Mouse (Mus musculus) right cerebral cortex, postnatal 10 days (tissue): ENCODE results near the gene Supt5.
"Not testable (repeated sequence)": the region's sequence is repeated elsewhere in the genome, so short reads cannot be mapped to it uniquely, and the experiment has no call there.

Experiments used
- DNase-seq, 2 experiments: peaks; one replicate each; pipeline ENCODE4 v3.0.0; 2021; ENCODE audit warnings: low spot score in 2 of 2

Supt5 gene

DNA sequence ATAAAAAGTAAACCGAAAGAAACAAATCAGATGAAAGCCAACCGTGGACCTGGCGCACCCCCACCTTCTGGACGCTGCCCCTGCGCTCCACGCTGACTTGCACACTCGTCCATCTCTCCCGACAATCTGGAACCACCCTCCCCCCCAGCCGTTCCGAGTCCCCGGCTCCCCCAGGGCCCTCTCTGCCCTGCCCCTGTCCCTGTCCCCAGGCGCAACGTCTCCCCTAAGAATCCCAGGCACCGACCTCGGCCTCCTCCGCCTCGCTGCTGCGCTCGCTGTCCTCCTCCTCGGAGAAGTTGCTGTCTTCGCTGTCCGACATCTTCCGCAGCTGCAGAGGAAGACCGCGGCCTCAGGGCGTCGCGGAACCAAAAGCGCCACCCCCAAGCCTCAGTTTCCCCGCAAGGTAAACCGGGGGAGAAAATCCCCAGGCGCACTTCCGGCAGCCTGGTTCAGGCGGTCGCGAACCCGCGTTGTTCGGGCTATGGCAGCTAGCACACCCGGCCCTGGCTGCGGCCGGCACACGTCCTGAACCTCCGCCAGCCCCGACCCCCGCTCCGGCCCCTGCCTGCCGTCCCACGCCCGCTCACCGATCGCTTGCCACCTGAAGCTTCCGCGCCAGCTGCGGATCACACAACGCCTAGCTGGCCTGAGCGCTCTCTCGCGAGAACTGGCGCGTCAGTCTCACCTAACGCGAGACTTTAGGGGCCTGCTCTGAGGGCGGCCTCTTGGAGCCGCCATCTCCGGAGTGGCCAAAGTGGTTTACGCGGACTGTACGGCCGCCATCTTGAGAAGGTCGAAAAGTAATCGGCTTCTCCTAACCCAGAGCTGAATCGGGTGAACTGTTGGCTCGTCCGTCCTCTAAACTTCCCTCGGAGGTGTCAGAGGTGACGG is at the start of gene Supt5:
Supt5 (minus strand) TSS at position 639 of the 891 bp plus-strand sequence.
- peak; percentile 98 to 99 for DNase-seq

DNA sequence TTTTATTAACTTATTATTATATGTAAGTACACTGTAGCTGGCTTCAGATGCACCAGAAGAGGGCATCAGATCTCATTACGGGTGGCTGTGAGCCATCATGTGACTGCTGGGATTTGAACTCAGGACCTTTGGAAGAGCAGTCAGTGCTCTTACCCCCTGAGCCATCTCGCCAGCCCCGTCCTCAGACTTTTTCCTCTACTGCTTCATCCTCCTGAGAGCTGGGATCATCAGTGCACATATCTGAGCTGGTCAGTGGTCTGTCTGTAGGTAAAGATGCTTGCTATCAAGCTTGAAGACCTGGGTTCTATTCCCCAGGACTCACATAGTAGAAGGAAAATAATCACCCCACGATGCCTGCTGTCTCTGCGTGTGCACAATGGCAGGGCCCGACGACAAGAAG is 48.8 kb upstream of the Supt5 start:
- not testable (repeated sequence) for DNase-seq

DNA sequence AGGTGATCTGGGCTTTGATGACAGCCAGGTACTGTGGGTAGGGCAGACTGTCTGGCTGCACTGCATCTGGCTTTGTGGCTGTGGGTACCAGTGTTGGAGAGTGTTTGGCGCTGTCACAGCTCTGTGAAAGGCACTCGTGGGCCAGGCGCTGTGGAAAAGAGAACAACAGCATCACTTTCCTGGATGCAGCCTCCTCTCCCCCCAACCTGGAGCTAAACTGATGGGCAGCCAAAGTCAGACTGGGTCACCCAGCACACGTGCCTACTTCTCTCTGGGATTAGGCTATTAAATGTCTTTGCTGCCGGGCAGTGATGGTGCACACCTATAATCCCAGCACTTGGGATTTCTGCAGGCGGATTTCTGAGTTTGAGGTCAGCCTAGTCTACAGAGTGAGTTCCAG is 48.3 kb upstream of the Supt5 start:
- not testable (repeated sequence) for DNase-seq

DNA sequence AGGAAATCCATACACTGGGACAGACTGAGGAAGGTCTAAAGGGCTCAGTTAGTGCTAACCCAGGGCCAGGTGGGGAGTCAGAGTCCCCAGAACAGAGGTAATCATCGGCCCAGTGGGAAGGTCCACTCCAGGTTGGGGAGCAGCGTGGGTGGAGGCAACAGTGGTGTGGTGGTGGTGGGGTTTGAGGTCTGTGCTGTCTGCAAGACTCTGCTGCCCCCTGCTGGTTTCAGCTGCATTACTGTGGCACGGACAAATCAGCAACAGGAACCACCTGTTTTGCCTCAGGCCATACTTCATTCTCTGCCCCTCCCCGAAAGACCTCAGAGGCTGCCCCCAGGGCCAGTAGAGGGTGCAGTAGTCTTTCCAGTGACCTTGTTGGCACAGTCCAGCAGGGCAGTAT is 47.9 kb upstream of the Supt5 start:
- DNase-seq, result peak; percentile 83 to 88

DNA sequence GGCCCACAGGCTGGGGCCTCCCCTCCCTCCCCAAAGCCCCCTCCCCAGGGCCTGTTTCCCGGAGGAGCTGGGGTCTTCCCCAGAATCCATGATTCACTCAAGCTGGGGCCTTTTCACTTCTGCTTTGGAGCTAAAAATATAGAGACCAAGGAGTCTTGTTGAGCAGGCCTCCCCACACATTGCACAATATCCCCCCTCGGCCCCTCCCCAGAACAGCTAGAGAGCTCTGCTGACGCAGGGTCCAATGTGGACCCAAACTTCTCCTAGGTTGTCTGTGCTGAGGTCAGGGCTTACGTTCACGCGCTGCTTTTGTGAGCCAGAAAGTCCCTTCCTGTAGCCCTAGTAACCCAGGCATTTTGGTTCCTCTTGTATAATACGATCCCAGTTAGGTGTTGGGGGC is 47.5 kb upstream of the Supt5 start:
- DNase-seq, result peak; percentile 67 to 70

DNA sequence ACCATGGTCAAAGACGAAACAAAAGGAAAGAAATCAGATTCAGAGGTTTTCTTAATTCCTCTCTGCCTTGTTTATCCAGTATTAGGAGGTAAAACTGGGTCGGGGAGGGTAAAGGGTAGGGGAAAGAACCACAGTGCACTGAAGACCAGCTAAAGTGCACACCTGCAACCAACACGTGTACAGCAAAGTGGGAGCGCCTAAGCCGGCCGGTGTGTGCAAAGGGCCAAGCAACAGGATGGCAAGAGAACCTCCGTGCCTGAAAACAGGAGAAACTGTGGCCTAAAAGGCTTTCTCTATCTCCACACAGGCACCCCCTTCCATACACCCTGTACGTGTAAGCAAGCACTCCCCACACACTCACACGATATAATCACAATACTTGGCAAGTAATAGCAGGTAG is 46.6 kb upstream of the Supt5 start:
- DNase-seq, result no peak

DNA sequence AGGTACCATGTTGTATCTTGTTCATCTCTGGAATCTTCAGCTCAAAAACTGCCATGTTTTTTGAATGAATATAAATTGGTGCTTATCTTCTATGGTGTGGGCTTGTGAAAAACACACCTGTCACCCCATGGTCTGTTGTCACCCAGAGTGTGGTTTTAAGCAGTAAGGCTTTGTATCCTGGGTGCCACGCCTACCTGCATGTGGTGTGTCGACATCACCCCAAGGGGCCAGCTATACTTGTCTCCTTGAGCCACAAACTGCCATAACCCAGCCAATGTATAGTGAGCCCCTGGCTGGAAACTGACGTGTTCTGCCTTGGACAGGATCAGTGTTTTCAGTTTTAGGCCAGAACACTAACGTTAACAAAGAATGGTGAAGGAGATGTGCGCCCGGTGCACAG is 45.6 kb upstream of the Supt5 start:
- no peak for DNase-seq

DNA sequence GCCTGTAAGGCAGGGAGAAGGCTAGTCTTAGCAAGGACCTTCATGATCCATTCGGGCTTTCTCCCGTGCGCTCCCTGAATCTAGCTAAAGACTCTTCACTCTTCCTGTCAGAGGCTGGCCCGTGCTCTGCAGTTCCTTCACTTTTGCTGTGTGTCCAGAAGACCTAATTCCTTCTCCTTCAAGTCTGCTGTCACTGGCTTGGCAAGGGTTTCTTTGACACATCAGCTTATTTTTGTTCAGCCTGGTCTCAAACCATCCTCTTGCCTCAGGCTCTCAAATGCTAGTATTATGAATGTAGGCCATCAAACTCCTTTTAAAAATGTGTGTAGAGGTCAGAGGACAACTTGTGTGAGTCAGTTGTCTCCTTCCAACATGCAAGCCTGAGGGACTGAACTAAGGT is 45.1 kb upstream of the Supt5 start:
- DNase-seq, result no peak

DNA sequence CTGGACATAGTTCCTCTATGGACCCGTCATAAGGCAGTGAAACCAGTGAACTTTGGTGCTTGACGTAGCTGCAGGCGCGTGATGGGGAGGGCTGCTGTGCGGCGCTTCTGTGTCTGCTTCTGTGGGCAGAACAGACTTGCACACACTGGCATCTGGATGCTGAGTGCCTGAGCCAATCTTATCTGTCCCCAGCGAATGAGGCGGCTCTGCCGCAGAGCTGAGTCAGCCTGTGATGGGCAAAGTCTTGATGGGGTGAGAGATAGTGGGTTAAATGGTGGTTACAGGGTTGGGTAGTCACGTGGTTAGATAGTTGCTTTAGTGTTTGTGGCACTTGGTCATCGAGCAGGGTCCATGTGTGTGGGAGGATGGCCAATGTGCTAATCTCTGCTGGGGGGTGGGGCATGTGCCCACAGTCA is 44.4 kb upstream of the Supt5 start:
- DNase-seq, result peak; percentile 65 to 78

DNA sequence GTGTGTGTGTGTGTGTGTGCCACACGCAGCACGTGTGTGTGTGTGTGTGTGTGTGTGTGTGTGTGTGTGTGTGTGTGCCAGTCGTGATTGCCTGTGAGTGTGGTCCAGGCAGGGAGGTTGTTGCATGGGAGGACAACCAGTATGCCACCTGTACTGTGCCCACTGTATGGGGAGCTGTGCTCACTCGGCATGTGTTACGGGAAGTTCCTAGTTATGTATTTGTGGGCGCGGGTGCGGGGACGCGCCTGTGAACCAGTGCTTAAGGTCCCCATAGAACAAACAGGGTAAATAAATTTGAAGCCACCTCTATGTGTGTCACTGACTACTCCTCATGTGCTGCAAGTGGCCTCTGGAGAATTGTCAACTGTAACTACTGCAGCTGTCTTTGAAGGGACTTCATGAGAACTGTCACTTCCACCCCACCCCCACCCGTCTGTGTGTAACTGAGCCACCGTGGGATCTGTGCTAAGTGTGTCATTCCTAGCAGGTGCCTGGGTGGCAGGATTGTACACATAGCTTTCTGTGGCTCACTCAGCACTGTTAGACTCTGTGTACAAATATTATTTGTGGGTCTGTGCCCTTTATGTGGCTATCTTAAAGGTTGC is 43.9 kb upstream of the Supt5 start:
- no peak for DNase-seq

DNA sequence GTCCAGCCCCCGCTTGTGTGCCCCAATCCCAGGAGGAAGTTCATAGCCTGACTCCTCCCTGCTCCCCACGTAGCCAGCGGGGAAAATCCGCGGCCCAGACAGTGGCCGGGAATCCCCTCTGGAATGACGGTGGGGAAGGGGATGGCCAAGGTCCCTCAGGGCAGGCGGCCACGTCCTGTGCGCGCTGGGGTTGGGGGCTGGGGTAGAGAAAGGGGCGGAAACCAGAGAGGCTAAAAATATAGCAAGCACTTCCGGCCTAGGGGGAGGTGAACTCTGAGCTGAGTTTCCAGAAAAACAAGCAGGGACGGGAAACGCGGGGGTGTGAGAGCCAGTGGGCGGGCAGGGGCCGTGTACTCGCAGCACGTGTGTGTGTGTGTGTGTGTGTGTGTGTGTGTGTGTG is 43.4 kb upstream of the Supt5 start:
- peak; percentile 75 for DNase-seq

DNA sequence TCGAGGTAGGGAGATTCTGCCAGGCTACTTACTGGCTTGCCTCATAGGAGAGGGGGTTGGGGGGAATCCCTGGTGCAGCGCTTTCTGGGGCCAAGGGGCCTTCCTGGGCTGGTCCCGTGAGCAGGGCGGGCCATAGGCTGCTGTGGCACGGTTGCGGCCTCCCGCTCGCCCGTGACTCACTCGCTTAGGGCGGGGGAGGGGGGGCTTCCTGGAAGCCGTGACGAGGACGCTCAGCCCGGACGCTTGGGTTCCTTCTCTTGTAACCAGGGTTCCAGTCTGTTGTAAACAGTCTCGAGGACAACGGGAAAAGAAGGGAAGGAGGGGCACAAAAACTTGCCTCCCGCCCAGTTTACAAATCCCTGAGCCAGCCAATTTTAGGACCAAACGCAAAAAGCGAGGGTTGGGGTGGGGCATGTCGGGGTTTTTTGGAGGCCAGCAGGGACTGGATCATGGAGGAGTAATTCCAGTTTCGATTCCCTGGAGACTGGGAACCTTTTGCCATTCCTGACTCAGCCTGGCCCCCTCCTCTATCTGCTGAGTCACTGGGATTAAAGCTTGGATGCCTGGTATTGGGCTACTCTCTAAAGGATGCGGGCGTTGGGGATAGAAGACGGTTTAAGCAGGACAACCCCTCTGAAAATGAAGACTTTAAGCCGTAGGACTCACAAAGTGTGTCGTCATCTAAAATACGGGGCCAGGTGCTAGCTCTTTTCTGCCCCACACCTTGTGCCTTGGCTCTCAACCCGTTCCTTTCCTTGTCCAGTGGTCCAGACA is 42.7 kb upstream of the Supt5 start:
- DNase-seq, result no peak

DNA sequence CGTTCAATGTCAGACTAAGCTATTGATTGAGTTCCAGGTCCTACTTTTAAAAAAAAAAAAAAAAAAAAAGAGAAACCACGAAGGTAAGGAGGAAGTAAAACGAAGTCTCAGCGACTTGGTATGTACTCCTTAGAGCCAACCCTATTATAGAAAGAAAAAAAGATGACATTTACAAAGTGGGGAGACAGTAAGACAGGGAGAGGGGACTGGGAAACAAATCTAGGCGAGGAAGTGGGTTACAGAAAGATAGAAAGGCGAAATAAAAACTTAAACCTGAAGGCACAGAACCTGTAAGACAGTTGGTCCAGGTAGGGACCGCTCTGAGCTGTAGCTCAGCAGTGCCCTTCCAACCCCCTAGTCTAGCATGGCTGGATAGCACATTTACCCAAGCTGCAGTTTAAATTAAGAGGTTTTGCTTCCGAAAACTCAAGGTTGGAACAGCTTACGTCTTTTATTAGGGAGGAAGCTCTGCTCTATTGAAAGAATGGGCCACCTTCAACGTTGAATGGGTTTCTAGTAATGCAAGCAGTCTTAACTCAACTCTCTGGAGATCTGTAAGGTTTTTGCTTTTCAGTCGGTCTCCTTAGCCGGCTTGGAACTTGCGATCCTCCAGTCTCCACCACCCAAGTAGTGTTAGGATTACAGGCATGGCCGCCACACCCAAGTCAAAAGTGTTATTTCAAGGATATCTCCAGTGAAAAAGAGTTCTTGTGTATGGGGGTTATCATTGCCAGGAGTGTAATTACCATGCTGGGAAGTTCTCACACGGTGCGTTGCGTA is 41.9 kb upstream of the Supt5 start, which contains the start of gene Zfp36:
Zfp36 (minus strand) TSS at position 17 of the 780 bp plus-strand sequence.
- no peak for DNase-seq

DNA sequence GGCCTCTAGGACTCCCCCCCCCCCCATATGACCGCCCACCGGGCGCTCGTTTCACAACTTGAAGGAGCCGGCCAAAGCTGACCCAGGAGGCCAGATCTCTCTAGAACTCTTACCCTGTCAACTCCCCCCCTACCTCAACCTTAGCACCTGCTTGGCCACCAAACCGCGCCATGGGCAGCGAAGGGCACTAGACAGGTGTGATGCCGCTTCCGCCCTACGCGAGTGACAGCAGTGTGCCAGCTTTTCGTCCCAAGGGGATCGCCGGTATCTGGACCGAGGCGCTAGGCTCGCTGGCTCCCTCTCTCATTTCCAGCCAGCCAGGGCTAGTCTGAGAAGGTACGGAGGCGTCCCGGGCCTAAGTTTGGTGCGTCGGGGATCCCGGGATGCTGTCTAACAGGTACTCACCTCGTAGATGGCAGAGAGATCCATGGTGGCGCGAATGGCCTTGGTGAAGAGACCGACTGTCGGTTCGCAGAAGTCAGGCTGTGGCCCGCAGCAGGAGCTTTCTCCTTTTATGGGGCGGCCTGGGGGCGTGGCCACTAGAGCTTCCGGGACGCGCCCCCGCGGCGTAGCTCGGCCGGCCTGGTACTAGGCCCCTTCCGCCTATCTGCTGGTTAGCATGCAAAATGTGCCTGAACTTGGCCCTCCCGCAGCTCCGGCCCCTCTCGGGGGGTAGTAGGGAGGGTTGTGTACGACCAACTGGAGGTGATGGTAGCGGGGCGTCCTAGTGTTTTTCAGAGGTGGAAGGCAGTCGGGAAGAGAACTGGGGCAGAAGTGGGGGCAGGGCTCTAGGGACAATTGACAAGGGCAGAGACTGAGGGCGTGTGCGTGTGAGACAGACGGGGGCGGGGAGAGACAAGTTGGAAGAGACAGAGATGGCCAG is 40.5 kb upstream of the Supt5 start:
- peak; percentile 88 to 90 for DNase-seq

DNA sequence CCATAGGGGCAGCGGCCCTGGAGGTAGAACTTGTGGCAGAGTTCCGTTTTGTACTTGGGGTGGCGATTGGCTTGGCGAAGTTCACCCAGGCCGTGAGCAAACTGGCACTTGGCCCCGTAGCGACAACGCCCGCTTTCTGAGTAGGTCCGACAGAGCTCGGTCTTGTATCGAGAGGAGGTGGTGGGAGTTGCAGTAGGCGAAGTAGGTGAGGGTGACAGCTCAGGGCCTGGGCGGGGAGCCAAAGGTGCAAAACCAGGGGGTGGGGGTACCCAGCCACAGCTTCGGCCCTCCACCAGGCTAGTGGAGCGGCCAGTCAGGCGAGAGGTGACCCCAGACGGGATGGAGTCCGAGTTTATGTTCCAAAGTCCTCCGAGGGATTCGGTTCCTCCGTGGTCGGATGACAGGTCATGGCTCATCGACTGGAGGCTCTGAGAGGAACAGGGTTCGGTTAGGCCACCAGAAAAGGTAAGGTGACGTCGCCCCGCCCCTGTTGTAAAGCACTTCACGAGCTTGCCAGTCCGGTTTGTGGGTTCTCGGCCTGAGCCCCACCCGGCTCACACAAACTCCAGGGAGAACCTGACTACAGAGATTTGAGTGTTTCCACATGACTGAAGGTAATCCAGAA is 39.6 kb upstream of the Supt5 start:
- DNase-seq, result no peak

DNA sequence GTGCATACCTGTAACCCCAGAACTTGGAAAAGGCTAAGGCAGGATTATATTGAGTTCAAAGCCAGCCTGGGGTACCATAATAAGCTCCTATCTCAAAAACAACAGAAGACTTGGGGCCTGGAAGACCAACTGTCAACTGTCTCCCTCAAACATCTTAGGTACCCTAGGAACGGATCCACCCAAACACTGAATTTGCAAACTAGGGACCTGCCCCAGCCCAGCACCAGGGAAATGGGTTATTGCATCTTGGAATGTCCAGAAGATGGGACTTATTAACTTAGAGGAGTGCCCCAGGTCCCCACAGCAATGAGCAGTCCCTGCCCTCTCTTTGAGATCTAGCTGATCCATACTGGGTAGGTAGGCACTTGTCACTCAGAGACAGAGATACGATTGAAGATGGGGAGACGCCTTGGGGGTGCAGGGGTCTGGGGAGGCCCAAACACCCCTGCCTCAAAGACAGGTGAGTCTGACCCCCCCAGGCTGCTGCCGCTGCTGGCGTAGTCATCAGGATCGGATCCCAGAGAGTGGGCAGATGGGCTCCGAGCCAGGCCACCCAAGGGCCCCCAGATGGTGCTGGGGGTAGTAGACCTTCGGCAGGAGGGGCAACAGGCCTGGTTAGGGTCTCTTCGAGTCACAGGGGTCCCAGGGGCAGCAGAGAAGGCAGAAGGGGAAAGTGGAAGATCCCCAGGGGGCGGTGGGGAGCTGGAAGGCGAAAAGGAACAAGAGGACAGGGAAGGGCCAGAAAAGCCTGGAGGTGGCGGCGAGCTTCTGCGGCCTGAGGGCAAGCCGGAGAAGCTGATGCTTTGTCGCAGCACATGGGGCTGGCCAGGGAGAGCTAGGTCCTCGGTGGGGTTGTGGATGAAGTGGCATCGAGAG is 38.9 kb upstream of the Supt5 start:
- no peak for DNase-seq

DNA sequence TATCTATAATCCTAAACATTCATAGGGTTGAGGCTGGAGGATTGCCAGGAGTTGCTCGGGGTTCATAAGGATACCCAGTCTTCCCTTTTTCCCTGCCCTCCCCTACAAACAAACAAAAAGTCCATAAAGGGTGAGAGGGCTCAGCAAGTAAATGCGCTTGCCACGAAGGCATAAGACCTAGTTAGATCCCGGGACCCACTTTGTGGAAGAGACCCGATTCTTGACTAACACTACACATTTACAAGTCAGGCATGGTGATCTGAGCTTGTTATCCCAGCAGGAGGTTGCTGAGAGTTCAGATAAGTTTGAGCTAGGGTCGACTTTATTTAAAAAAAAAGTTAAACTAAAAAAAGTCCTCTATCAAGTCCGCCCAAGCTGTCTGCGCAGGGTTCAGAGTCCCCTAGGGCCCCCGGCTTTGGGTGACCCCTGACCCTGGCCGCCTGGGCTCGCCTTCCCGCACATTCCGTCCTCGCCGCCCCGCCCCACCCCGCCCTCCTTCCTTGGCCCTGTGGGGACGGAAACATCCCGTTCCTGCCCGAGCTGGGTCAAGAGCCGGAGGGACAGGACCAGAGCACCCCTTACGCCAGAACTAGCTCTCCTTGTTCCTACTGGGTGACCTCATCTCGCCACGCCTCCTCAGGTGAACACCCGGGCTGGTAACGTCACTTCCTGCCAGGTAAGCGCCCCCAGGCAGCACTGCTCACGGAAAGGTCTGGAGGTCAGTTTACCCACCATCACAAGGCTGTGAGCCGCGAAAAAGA is 37.6 kb upstream of the Supt5 start:
- DNase-seq, result no peak

DNA sequence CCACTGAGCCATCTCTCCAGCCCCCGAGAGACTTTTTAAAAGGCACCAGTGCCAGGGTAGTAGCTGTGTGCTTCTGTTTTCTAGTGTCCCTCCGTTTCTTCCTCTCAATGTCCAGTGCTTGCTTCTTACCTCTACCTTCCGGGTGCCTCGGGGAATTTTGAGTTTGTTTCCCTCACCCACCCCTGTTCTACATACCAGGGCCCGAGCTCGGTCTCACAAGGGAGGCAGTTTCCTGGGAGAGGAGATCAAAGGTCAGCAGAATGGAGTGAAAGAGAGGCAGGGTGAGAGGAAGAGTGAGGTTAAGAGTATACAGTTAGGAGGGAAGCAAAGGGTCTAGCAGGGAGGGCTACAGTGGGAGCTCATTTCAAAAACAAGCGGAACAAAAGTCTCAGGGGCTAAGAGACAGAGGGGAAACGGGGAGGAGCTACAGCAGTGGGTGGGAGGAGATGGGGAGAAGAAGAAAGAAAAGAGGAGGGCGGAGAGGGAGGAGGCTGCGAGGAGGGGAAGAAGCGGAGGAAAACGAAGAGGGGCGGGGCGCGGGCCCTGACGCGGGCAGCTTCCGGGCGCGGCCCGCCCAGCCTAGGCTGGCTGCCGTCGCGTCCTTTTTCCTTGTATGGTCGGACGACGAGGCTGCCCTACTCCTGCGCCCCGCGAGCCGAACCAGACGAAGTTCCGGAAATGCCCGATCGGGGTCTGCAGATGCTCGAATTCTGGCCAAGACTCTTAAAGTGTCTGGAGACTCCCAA is 36.8 kb upstream of the Supt5 start:
- peak; percentile 87 to 88 for DNase-seq
